ENCODE assay signal across 19 mouse cellular contexts in genomic region chr19:38679520-38679919, GRCm38 (mm10).
DNase-seq lines count a peak whose midpoint lies in the region; ATAC-seq and TF ChIP-seq lines count a peak whose summit lies in the region.
"Had no signal": no experiment of that assay in that cellular context is flagged by ENCODE, and none has a peak within 500 bp of the region (broad histone marks: within the 10 kb centered on the region; RNA-seq: fewer than 3 reads in every experiment).

No protein-coding gene starts in this region.

- 68% methylated on average over 4 of the region's 4 CpGs for WGBS in liver, adult 2 months
- 74% methylated on average over 4 of the region's 4 CpGs for WGBS in liver, embryonic 12.5 days (ENCODE audit: insufficient replicate concordance)

- H3K27ac ChIP-seq in liver, adult 2 months (replicated peaks; ENCODE audit: insufficient read depth, low read depth, low read length), result no peak overlapping the region
- no peak overlapping the region for H3K27ac ChIP-seq in liver, embryonic 12.5 days

- peak; percentile 33 for DNase-seq in heart, adult 11 months
- no peak for DNase-seq in heart, postnatal 4 days
- peak; percentile 53 for DNase-seq in liver, adult 2 months (ENCODE audit: extremely low read depth, low read depth, low spot score)
- DNase-seq: adrenal gland, adult 2 months; adrenal gland, adult 8-10 months; adrenal gland, postnatal 10 days; adrenal gland, postnatal 14 days; adrenal gland, postnatal 25 days; adrenal gland, postnatal 36 days; B cell, adult 2 months; cerebellum, adult 11 months; cerebellum, adult 11-12 months; cerebellum, adult 18-20 months had no signal

- no peaks in the 10 kb centered on the region for H3K9me3 ChIP-seq in liver, embryonic 12.5 days (replicated peaks)
- H3K9me3 ChIP-seq: G1E had no signal

- no peak overlapping the region for H3K4me2 ChIP-seq in liver, embryonic 12.5 days

- H3K36me3 ChIP-seq in liver, adult 2 months (ENCODE audit: control insufficient read depth, insufficient read depth, low read length), result no peaks in the 10 kb centered on the region
- no peaks in the 10 kb centered on the region for H3K36me3 ChIP-seq in liver, embryonic 12.5 days
- H3K36me3 ChIP-seq: G1E had no signal

- H3K9ac ChIP-seq in liver, adult 2 months (ENCODE audit: low read depth, low read length), result no peak overlapping the region
- H3K9ac ChIP-seq in liver, embryonic 12.5 days, result no peak overlapping the region

- TF ChIP-seq POLR2A in liver, adult 2 months (IDR thresholded peaks at IDR 0.05; ENCODE audit: extremely low read depth, insufficient read depth, low read length), result no peak

- peaks cover 2% of the 10 kb centered on the region for H3K4me1 ChIP-seq in liver, adult 2 months (ENCODE audit: control insufficient read depth, insufficient read depth, low read length)
- H3K4me1 ChIP-seq in liver, embryonic 12.5 days, result no peaks in the 10 kb centered on the region

- H3K4me3 ChIP-seq in liver, adult 2 months (ENCODE audit: insufficient read depth, low read depth, low read length), result no peak overlapping the region
- H3K4me3 ChIP-seq in liver, embryonic 12.5 days, result no peak overlapping the region

- no peak for TF ChIP-seq CTCF in liver, adult 2 months (IDR thresholded peaks at IDR 0.05; ENCODE audit: low read depth, low read length)

- H3K79me2 ChIP-seq in liver, adult 2 months (ENCODE audit: control insufficient read depth, insufficient read depth, low read length), result no peaks in the 10 kb centered on the region

- no peaks in the 10 kb centered on the region for H3K27me3 ChIP-seq in liver, adult 2 months (ENCODE audit: control insufficient read depth, insufficient read depth, low read length)
- H3K27me3 ChIP-seq in liver, embryonic 12.5 days (replicated peaks), result no peaks in the 10 kb centered on the region
- H3K27me3 ChIP-seq: CH12.LX, Patski had no signal

- no peak for ATAC-seq in liver, embryonic 12.5 days
- ATAC-seq: activated CD4-positive, CD25-positive, alpha-beta regulatory T cell, adult 4 months; CD4-positive, CD25-positive, alpha-beta regulatory T cell, adult 4 months; Patski had no signal
